Mouse (Mus musculus): Measurements from ENCODE around the gene Zfp990.
"Not testable (repeated sequence)": the region's sequence is repeated elsewhere in the genome, so short reads cannot be mapped to it uniquely, and the experiment has no call there.

The Zfp990 gene

GRCm38 (mm10) chr4:145510459-145510858 is at the start of gene Zfp990:
Gene Zfp990, plus strand, starts transcription at chr4:145510759.
- not testable (repeated sequence) for DNase-seq

GRCm38 (mm10) chr4:145463553-145464253 is 46.9 kb upstream of the Zfp990 start:
- not testable (repeated sequence) for DNase-seq

- DNase-seq: no peak
Measured at GRCm38 (mm10) chr4:145478128-145478527, 32.4 kb upstream of the Zfp990 start.

GRCm38 (mm10) chr4:145480699-145481098 is 29.9 kb upstream of the Zfp990 start:
- DNase-seq: not testable (repeated sequence)

- no peak for DNase-seq
Measured at GRCm38 (mm10) chr4:145489396-145489795, 21.2 kb upstream of the Zfp990 start.

- DNase-seq: no peak
Measured at GRCm38 (mm10) chr4:145492132-145492531, 18.4 kb upstream of the Zfp990 start.

GRCm38 (mm10) chr4:145493316-145493715 is 17.2 kb upstream of the Zfp990 start:
- not testable (repeated sequence) for DNase-seq

- DNase-seq: not testable (repeated sequence)
Measured at GRCm38 (mm10) chr4:145514637-145515036, 4.1 kb downstream of the Zfp990 start.

- DNase-seq: not testable (repeated sequence)
Measured at GRCm38 (mm10) chr4:145515776-145516565, 5.4 kb downstream of the Zfp990 start.

GRCm38 (mm10) chr4:145517391-145517790 is 6.8 kb downstream of the Zfp990 start:
- not testable (repeated sequence) for DNase-seq

GRCm38 (mm10) chr4:145543861-145544260 is 33.3 kb downstream of the Zfp990 start:
- not testable (repeated sequence) for DNase-seq

- not testable (repeated sequence) for DNase-seq
Measured at GRCm38 (mm10) chr4:145545106-145545505, 34.5 kb downstream of the Zfp990 start.

- not testable (repeated sequence) for DNase-seq
Measured at GRCm38 (mm10) chr4:145545734-145546349, 35.3 kb downstream of the Zfp990 start.

- not testable (repeated sequence) for DNase-seq
Measured at GRCm38 (mm10) chr4:145546477-145546876, 35.9 kb downstream of the Zfp990 start.

- DNase-seq: no peak
Measured at GRCm38 (mm10) chr4:145556680-145557079, 46.1 kb downstream of the Zfp990 start.

GRCm38 (mm10) chr4:145559505-145560099 is 49.0 kb downstream of the Zfp990 start:
- DNase-seq: no peak

GRCm38 (mm10) chr4:145564111-145564821 is 53.7 kb downstream of the Zfp990 start:
- no peak for DNase-seq

GRCm38 (mm10) chr4:145570461-145570860 is 59.9 kb downstream of the Zfp990 start:
- DNase-seq: not testable (repeated sequence)

- not testable (repeated sequence) for DNase-seq
Measured at GRCm38 (mm10) chr4:145576623-145577022, 66.1 kb downstream of the Zfp990 start.

GRCm38 (mm10) chr4:145580333-145580732 is 69.8 kb downstream of the Zfp990 start:
- not testable (repeated sequence) for DNase-seq

GRCm38 (mm10) chr4:145585078-145585477 is 74.5 kb downstream of the Zfp990 start, which contains the start of gene Gm13212:
Gene Gm13212, plus strand, starts transcription at chr4:145585166.
- not testable (repeated sequence) for DNase-seq

- DNase-seq: not testable (repeated sequence)
Measured at GRCm38 (mm10) chr4:145586046-145586445, 75.5 kb downstream of the Zfp990 start.
